Mouse (Mus musculus) cortical plate, adult 2 months (tissue): ENCODE data around the gene Cep97.
A peak's percentile ranks its signal among the peaks of the same experiment; 100 is the strongest.

Experiments used
- CTCF ChIP-seq: fragments of 200-500 bp; IDR thresholded peaks from 2 replicates; pipeline ENCODE4 v1.5.1; 2011; ENCODE audit warnings: mild to moderate bottlenecking, control low read depth, low read length; ENCODE audit not compliant: insufficient read depth; ENCODE audit errors: extremely low read depth
- POLR2A ChIP-seq: fragments of 200-500 bp; IDR thresholded peaks from 2 replicates; pipeline ENCODE4 v1.6.1; 2011; ENCODE audit warnings: mild to moderate bottlenecking, low read length, control low read depth; ENCODE audit not compliant: insufficient read depth; ENCODE audit errors: extremely low read depth

GRCm38 (mm10) chr16:55887814-55888583 is 46.7 kb downstream of the Cep97 start:
- TF ChIP-seq CTCF (peak; percentile 45), POLR2A (no peak)
